Mouse (Mus musculus) ES-E14 (cell line): ENCODE data around the gene Hp1bp3.

Experiments
- CHD2 ChIP-seq: IDR thresholded peaks from 2 replicates; pipeline ENCODE4 v1.6.1; 2014; ENCODE audit warnings: mild to moderate bottlenecking, low read depth, low read length, inconsistent platforms
- HCFC1 ChIP-seq: IDR thresholded peaks from 2 replicates; pipeline ENCODE4 v1.6.1; 2012; ENCODE audit warnings: low read length, inconsistent platforms, borderline replicate concordance; ENCODE audit not compliant: insufficient read depth
- MAFK ChIP-seq: IDR thresholded peaks from 2 replicates; pipeline ENCODE4 v1.6.1; 2014; ENCODE audit warnings: mild to moderate bottlenecking, low read depth, low read length, inconsistent platforms; ENCODE audit not compliant: insufficient read depth
- ZNF384 ChIP-seq: IDR thresholded peaks from 2 replicates; pipeline ENCODE4 v1.6.1; 2012; ENCODE audit warnings: low read depth, low read length, inconsistent platforms

DNA sequence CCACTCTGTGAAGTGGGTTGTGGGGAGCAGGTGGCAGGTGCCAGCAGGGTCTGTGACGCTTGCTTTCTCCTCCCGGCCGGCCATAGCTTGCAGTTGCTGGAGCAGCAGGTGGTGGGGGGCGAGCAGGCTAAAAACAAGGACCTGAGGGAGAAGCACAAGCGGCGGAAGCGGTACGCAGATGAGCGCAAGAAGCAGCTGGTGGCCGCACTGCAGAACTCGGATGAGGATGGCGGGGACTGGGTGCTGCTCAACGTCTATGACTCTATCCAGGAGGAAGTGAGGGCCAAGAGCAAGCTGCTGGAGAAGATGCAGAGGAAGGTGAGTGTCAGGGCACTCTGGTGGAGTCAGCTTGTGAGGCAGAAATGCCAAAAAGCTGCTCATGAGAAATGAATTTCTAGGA is 75.9 kb downstream of the Hp1bp3 start:
- TF ChIP-seq HCFC1 = no peak
- TF ChIP-seq CHD2 = no peak
- TF ChIP-seq MAFK = no peak
- no peak for TF ChIP-seq ZNF384
